Mouse (Mus musculus): ENCODE results near the gene Efs. TPM values are rescaled to one million over a fixed set of nuclear protein-coding genes. Genes with fewer than 3 reads are reported as not detected.
A peak's percentile ranks its signal among the peaks of the same experiment; 100 is the strongest.

Efs gene
- polyA plus RNA-seq, 1 experiment from 2014 or later = 36.5 TPM

DNA sequence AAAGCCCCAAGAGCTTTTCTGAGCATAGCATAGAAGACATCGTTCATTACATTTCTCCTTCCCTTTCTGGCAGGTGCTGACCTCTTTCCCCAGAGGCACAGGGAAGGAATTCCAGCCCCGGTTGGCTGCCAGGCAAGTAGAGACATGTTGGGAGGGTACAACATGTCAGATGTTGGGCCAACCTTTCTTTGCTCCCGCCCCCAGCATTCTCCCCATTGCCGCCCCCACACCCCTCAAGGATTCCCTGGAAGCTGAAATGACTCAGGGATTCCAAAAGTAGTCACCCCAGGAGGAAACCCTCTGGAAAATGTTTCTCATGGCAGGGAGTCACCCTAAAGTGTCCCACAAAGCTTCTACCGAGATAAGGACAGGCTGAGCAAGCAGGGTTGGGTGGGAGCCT is 3.9 kb upstream of the Efs start:
- Histone ChIP-seq H3K36me3 (no peaks in the 10 kb centered on the region), H3K4me1 (replicated peaks) (peaks cover 63% of the 10 kb centered on the region), H3K27me3 (ENCODE audit: insufficient read depth, poor library complexity, severe bottlenecking) (peaks cover 8% of the 10 kb centered on the region), H3K27ac (0 out of 2 replicates have a peak overlapping the region, but pooled peaks have one; percentile 14), H3K9me3 (no peaks in the 10 kb centered on the region), H3K4me3 (no peak overlapping the region)
- DNase-seq (ENCODE audit: low spot score) = no peak
- 77% methylated on average over 5 of the region's 5 CpGs for WGBS

DNA sequence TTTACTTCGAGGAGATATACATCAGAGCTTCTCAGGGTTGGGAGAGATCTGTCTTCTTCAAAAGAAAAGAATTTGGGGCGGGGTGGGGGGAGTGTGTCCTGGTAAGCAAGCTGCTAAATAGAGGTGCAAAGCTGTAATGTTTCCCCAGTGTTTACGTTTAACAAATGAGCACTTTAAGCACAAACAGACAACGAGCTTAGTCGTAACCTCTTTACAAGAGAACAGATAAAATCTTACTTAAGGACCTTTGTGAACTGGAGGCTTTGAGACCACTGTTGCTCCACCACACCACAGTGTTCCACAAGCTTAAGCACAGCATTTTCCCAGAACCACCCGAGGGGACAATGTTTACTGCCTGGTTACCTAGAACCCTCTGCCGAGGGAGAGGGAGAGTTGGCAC is 1.4 kb upstream of the Efs start:
- Histone ChIP-seq H3K27me3 (ENCODE audit: insufficient read depth, poor library complexity, severe bottlenecking) (peaks cover 8% of the 10 kb centered on the region), H3K36me3 (peaks cover 10% of the 10 kb centered on the region), H3K4me3 (peak overlapping the region; percentile 71), H3K4me1 (replicated peaks) (peaks cover 69% of the 10 kb centered on the region), H3K27ac (peak overlapping the region; percentile 99), H3K9me3 (peaks cover 3% of the 10 kb centered on the region; the same call in 1 of the 2 replicates)
- 15% methylated on average over 7 of the region's 7 CpGs for WGBS
- DNase-seq (ENCODE audit: low spot score) = no peak

DNA sequence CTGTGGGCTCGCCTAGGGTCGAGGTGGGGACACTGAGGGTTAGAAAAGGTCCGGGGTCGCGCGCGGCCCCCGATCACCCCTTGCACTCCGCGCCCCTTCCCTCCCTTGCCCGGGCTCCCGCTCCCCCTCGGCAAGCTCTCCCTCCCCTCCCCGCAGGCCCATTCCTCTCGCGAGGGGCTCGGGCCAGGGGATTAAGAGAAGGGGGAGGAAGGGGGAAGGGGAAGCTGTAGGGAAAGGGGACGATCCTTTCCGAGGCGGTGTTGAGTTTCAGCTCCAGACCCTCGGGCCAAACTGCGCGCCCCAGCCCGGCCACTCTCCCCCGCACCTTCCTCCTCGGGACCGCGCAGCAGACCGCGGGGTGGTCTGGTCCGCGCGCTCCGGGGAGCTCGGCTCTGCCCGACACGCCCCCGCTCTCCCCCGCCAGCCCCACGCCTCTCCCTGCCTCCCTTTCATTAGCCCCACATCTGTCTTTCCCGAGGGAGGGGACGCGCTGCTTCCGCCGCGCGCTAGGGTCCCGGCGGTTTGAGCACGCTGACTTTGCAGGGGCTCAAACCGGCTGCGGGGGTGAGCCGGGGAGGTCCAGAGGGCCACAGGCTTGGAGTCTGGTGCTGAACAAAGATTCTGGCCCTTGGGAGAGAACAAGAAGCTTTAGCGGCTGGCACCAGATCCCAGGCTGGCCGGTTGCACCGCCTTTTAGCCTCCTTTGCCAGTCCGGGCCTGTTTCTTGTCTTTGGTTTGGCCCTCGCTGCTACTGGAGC is 654 bp upstream of the Efs start:
- peaks cover 64% of the 10 kb centered on the region for H3K4me1 ChIP-seq (replicated peaks)
- H3K9me3 ChIP-seq = peaks cover 11% of the 10 kb centered on the region
- H3K27me3 ChIP-seq (ENCODE audit: insufficient read depth, poor library complexity, severe bottlenecking) = peaks cover 8% of the 10 kb centered on the region
- H3K4me3 ChIP-seq = peak overlapping the region; percentile 71
- H3K27ac ChIP-seq = peak overlapping the region; percentile 99
- H3K36me3 ChIP-seq = peaks cover 18% of the 10 kb centered on the region
- peak; percentile 88 for DNase-seq (ENCODE audit: low spot score)
- under 1% methylated on average over 54 of the region's 58 CpGs for WGBS

DNA sequence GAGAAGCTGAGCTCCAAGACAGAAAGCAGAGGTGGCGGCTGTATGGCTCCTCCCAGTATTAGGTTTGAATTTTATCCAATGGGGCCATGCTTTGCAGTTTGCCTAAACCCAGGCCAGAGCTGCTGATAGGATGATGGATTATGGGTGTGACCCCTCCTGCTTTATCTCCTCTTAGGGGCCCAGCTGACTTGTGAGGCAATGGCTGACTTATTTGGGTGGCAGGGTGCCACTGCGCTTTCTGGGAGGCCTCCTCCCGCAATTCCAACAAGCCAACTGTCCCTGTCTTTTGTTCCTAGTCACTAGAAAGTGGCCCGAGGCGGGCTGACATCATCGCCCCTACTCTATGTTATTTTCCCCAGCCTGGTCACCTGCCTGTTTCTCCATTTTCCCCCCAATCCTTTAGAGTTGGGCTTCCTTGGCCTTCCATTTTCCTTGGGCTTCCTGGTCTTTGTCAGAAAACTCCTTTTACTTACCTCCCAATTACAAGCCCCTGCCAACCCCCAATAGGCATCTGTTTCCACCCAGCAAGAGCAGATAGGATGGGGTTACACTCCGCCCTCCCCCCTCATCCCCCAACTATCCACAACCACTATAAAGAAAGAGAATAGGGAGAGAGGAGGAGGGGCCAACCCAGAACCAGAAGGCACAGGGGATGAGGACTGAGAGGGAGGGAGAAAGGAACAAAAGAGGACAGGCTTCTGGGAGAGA is 1.1 kb downstream of the Efs start:
- H3K27ac ChIP-seq = peak overlapping the region; percentile 99
- H3K4me1 ChIP-seq (replicated peaks) = peaks cover 51% of the 10 kb centered on the region
- peaks cover 35% of the 10 kb centered on the region for H3K36me3 ChIP-seq
- peaks cover 8% of the 10 kb centered on the region for H3K27me3 ChIP-seq (ENCODE audit: insufficient read depth, poor library complexity, severe bottlenecking)
- H3K9me3 ChIP-seq = peaks cover 21% of the 10 kb centered on the region
- DNase-seq (ENCODE audit: low spot score) = peak; percentile 73
- 7% methylated on average over 7 of the region's 7 CpGs for WGBS
- H3K4me3 ChIP-seq = peak overlapping the region; percentile 71

DNA sequence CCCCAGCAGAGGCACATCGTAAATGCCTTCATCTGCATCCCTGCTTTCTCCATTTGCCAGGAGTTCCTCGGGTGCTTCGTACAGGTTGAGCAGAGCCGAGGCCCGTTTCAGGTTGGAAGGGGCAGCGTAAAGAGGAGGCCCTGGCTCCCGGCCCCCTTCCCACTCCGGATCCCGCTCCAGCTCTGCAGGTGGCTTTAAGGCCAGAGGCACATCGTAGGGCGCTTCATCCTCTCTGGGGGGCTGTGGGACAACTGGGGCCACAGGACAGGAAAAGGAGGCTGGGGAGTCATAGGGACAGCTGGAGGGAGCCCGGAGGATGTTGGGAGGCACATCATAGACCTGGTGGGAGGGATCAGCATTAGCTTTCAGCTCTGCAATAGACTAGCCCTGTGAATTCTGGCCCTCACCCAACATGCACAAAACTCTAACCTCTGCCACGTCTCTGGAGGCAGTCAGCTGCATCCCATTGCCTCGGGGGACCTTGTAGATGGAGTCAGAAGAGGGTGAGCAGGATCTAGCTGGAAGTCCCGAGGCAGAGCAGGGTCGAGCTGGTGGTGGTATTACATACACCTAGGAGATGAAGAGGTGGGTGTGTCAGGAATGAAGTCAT is 5.7 kb downstream of the Efs start:
- WGBS = 94% methylated on average over 16 of the region's 16 CpGs
- Histone ChIP-seq H3K27me3 (ENCODE audit: insufficient read depth, poor library complexity, severe bottlenecking) (no peaks in the 10 kb centered on the region), H3K36me3 (peaks cover 81% of the 10 kb centered on the region), H3K27ac (0 out of 2 replicates have a peak overlapping the region, but pooled peaks have one; percentile 16), H3K4me1 (replicated peaks) (peaks cover 22% of the 10 kb centered on the region), H3K4me3 (no peak overlapping the region), H3K9me3 (peaks cover 21% of the 10 kb centered on the region)
- no peak for DNase-seq (ENCODE audit: low spot score)

DNA sequence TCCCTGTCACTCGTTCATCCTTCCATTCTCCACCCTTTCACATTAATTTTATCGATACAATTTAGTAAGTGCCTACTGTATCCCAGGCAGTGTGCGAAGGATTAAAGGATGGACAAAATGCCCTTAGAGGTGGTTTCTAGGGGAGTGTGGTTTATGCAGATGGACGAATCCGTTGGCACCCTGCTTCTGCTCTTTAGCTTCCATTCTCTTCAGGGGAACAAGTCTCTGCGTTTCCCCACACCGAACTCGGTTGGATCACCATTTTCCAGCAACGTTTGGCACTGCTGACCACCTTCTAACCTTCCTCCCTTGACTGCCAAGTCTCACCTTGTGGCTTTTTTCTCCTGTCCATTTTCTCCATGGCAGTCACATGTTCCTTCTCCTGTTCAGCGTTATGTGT is 12.6 kb downstream of the Efs start:
- 22% methylated on average over 10 of the region's 10 CpGs for WGBS

DNA sequence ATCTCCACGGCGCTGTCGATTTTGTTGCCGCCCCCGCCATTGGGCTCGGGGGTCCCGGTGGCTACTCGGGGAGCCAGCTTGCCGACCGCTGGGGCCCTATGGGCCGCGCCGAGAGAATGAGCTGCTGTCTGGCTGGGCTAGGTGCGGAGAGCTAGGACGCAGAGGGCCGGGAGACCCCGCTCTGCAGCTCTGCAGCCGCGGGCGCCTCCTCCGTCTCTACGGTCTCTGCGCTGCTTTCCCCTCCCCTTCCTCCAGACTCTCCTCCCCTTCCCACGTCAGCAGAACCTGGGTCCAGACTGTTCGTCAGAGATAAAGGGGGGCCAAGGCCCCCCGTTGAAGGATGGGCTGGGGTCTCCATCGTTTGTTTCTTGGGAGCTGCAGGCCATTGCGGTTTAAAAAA is 13.0 kb downstream of the Efs start, which contains the start of gene Slc22a17:
Slc22a17 (minus strand) TSS at position 247 of the 400 bp plus-strand sequence.
- DNase-seq (ENCODE audit: low spot score) = peak; percentile 84
- 0% methylated on average over 28 of the region's 28 CpGs for WGBS
- Histone ChIP-seq H3K27ac (peak within 1 kb of the TSS; percentile 96), H3K27me3 (ENCODE audit: insufficient read depth, poor library complexity, severe bottlenecking) (no peaks in the 10 kb centered on the region), H3K9me3 (no peaks in the 10 kb centered on the region), H3K4me3 (peak within 1 kb of the TSS; percentile 98), H3K36me3 (peaks cover 56% of the 10 kb centered on the region), H3K4me1 (replicated peaks) (peaks cover 46% of the 10 kb centered on the region)

More for the DNA sequence above, 12.6 kb downstream of the Efs start:
- no peak for DNase-seq (ENCODE audit: low spot score)
- Histone ChIP-seq H3K9me3 (no peaks in the 10 kb centered on the region), H3K4me1 (replicated peaks) (peaks cover 42% of the 10 kb centered on the region), H3K27ac (peak overlapping the region; percentile 96), H3K4me3 (peak overlapping the region; percentile 98), H3K27me3 (ENCODE audit: insufficient read depth, poor library complexity, severe bottlenecking) (no peaks in the 10 kb centered on the region), H3K36me3 (peaks cover 56% of the 10 kb centered on the region)

DNA sequence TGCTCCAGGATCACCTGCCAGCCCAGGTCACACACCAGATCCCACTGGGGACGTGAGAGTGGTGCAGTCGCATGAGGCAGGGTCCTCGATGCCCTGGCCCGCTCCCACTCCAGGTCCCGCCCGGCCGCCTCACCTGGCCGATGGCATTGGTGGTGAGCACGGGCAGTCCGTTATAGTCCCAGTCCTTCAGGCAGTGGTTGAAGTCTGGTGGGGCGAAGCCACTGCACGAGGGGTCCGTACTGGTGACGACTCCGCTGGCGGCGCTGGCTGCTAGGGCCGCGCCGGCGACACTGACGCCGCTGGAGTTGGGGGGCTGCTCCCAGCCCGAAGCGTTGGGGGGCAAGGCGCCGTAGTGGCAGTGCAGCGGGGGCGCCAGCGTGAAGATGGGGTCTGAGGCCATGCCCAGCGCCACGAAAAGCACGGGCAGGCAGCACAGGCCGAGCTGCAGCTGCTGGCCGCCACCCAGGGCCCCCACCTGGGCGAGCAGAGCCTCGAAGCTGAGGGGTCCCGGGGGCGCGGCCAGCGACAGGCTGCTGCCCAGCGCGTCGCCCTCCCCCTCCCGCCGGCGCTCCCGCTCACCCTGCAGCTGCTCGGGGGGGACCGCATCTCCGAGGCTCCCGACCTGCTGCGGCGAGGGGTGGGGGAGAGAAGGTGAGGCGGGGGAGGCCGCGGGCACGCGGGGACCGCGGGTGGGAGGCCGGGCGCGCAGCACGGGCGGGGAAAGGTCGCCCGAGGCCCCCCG is 13.6 kb downstream of the Efs start:
- peak; percentile 39 for DNase-seq (ENCODE audit: low spot score)
- 3% methylated on average over 69 of the region's 69 CpGs for WGBS

DNA sequence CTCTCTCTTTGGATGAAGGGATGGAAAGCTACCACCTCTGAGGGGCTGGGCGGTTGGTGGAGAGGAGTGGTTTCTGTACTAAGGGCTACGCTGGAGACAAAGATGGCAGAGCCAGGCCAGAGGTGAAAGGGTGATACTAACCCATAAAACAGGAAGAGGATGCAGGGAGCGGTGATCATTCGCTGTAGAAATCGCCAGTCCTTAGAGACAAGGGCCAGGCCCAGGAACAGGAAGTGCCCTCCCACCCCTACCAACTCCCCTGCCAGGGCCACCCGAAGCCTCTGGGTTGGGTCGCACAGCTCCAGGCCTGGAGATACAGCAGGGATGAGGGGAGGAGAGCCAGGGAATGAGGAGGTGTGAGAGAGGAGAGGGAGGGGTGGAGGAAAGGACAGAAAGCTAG is 17.2 kb downstream of the Efs start:
- Histone ChIP-seq H3K4me1 (replicated peaks) (peaks cover 55% of the 10 kb centered on the region), H3K9me3 (no peaks in the 10 kb centered on the region), H3K27ac (no peak overlapping the region), H3K27me3 (ENCODE audit: insufficient read depth, poor library complexity, severe bottlenecking) (no peaks in the 10 kb centered on the region), H3K36me3 (peaks cover 65% of the 10 kb centered on the region), H3K4me3 (no peak overlapping the region)
- no peak for DNase-seq (ENCODE audit: low spot score)
- 82% methylated on average over 7 of the region's 7 CpGs for WGBS

More for the DNA sequence above, 13.6 kb downstream of the Efs start:
- H3K27ac ChIP-seq = peak overlapping the region; percentile 96
- peak overlapping the region; percentile 98 for H3K4me3 ChIP-seq
- no peaks in the 10 kb centered on the region for H3K27me3 ChIP-seq (ENCODE audit: insufficient read depth, poor library complexity, severe bottlenecking)
- peaks cover 52% of the 10 kb centered on the region for H3K4me1 ChIP-seq (replicated peaks)
- peaks cover 56% of the 10 kb centered on the region for H3K36me3 ChIP-seq
- no peaks in the 10 kb centered on the region for H3K9me3 ChIP-seq

DNA sequence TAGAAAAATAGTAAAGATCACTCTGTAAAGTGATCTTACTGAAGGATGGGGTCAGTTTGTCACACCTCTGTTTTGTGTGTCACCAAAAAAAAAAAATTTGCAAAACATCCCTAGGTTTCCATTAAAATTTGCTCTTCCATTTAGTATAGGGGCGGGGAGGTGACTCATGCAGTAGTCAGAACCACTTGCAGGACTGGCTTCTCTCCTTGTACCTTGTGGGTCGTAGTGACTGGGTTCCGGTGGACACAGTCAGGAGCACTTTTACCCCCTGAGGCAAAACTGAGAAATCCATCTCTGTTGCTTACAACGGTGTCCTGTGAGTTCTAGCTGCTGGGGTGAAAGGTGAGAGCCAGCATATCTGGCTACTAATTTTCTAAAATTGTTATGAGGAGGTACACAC is 22.3 kb downstream of the Efs start:
- H3K36me3 ChIP-seq = peaks cover 52% of the 10 kb centered on the region
- no peaks in the 10 kb centered on the region for H3K9me3 ChIP-seq
- H3K4me3 ChIP-seq = no peak overlapping the region
- H3K27me3 ChIP-seq (ENCODE audit: insufficient read depth, poor library complexity, severe bottlenecking) = no peaks in the 10 kb centered on the region
- H3K27ac ChIP-seq = no peak overlapping the region
- WGBS = 90% methylated on average over 4 of the region's 4 CpGs
- H3K4me1 ChIP-seq (replicated peaks) = peaks cover 19% of the 10 kb centered on the region
- no peak for DNase-seq (ENCODE audit: low spot score)

DNA sequence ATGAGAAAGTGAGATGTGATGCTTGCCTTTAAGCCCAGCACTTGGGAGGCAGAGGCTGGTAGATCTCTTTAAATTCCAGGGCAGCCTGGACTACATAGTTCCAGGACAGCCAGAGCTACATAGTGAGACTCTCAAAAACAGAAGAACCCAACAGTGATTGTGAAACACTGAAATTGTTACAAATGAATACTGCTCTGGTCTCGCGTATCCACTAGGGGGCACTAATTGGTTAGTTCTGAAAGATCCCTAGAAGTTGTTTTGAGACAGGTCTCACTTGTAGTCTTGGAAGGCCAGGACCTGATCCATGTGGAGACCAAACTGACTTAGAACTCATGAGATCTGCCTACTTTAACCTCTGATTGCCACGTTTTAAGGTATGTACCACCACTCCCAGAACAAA is 25.5 kb downstream of the Efs start:
- H3K9me3 ChIP-seq = no peaks in the 10 kb centered on the region
- peaks cover 55% of the 10 kb centered on the region for H3K36me3 ChIP-seq
- no peak overlapping the region for H3K27ac ChIP-seq
- no peaks in the 10 kb centered on the region for H3K27me3 ChIP-seq (ENCODE audit: insufficient read depth, poor library complexity, severe bottlenecking)
- H3K4me3 ChIP-seq = no peak overlapping the region
- DNase-seq (ENCODE audit: low spot score) = peak; percentile 65
- WGBS = 0% methylated on average over 3 of the region's 3 CpGs
- peaks cover 11% of the 10 kb centered on the region for H3K4me1 ChIP-seq (replicated peaks)

DNA sequence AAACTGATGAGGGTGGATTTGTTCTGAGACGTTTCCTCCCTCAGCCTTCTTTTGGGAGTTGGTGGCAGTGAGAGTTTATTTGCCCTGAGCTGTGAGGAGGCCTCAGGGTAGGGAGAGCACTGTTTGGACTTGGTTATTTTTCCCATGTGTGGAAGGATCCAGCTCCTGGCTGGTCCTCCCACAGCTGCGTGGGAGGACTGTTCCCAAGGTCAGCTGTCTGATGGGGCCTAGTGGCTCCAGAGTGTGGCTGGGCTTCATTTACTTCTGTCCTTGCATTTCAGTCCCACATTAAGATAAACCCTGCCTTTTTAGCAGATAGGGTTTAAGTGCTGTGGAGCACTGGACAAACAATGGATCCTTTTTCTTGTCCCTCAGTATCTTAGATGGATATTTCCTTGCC is 28.5 kb downstream of the Efs start:
- 75% methylated on average over 2 of the region's 2 CpGs for WGBS

More for the DNA sequence above, 28.5 kb downstream of the Efs start:
- DNase-seq (ENCODE audit: low spot score) = no peak
- no peak overlapping the region for H3K4me3 ChIP-seq
- no peaks in the 10 kb centered on the region for H3K9me3 ChIP-seq
- peaks cover 17% of the 10 kb centered on the region for H3K4me1 ChIP-seq (replicated peaks)
- H3K36me3 ChIP-seq = peaks cover 39% of the 10 kb centered on the region
- no peaks in the 10 kb centered on the region for H3K27me3 ChIP-seq (ENCODE audit: insufficient read depth, poor library complexity, severe bottlenecking)
- no peak overlapping the region for H3K27ac ChIP-seq
